Mouse (Mus musculus) cortical plate, adult 2 months (tissue): ENCODE measurements around the gene Itgav.

Experiments
- CTCF ChIP-seq: fragments of 200-500 bp; IDR thresholded peaks from 2 replicates; pipeline ENCODE4 v1.5.1; 2011; ENCODE audit warnings: mild to moderate bottlenecking, control low read depth, low read length; ENCODE audit not compliant: insufficient read depth; ENCODE audit errors: extremely low read depth
- POLR2A ChIP-seq: fragments of 200-500 bp; IDR thresholded peaks from 2 replicates; pipeline ENCODE4 v1.6.1; 2011; ENCODE audit warnings: mild to moderate bottlenecking, low read length, control low read depth; ENCODE audit not compliant: insufficient read depth; ENCODE audit errors: extremely low read depth

DNA sequence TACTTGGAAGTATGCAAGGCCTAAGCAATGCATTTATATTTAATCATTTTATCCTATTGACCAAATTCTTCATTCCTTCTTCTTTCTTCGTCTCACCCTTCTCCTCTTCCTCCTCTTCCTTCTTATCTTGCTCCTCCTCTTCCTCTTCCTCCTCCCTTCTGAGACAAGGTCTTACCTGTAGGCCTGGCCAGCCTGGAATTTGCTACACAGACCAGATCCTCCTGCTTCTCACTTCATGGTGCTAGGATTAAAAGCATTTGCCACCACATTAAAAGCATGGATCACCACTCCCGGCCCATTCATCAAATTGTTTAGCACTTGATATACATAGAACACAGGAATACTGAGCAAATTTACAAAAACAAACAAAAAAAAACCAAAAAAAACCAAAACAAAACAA, 851 bp upstream of the Itgav start:
- TF ChIP-seq CTCF (no peak), POLR2A (no peak)
